Mouse (Mus musculus) embryonic facial prominence, embryonic 15.5 days (tissue): Measurements from ENCODE around the gene Prkg1. TPM values are rescaled to one million over a fixed set of nuclear protein-coding genes. Genes with fewer than 3 reads are reported as not detected.
A peak's percentile ranks its signal among the peaks of the same experiment; 100 is the strongest.

ENCODE experiments used
- ATAC-seq: fragments of 200-750 bp; cut with Nextera tagmentation; 2 replicates; pipeline ENCODE4 v1.8.0; 2017; ENCODE audit warnings: low read depth, moderate TSS enrichment; ENCODE audit not compliant: insufficient number of reproducible peaks, low FRiP score, low TSS enrichment
- H3K27ac ChIP-seq: fragments of 300-500 bp; sonication (generic); replicated peaks from 2 replicates; pipeline ENCODE4 v1.5.1; 2015; ENCODE audit warnings: mild to moderate bottlenecking, inconsistent platforms
- H3K27me3 ChIP-seq: fragments of 300-500 bp; sonication (generic); 2 replicates; pipeline ENCODE4 v1.6.1; 2015; ENCODE audit warnings: inconsistent platforms
- H3K36me3 ChIP-seq: fragments of 300-500 bp; sonication (generic); 2 replicates; pipeline ENCODE4 v1.6.1; 2015; ENCODE audit warnings: mild to moderate bottlenecking, inconsistent platforms
- H3K4me1 ChIP-seq: fragments of 300-500 bp; sonication (generic); 2 replicates; pipeline ENCODE4 v1.6.1; 2015; ENCODE audit warnings: inconsistent platforms
- H3K4me2 ChIP-seq: fragments of 300-500 bp; sonication (generic); replicated peaks from 2 replicates; pipeline ENCODE4 v1.6.1; 2015; ENCODE audit warnings: mild to moderate bottlenecking, inconsistent platforms
- H3K4me3 ChIP-seq: fragments of 300-500 bp; sonication (generic); replicated peaks from 2 replicates; pipeline ENCODE4 v1.5.1; 2015; ENCODE audit warnings: mild to moderate bottlenecking, inconsistent platforms
- H3K9ac ChIP-seq: fragments of 300-500 bp; sonication (generic); 2 replicates; pipeline ENCODE4 v1.6.1; 2015; ENCODE audit warnings: inconsistent platforms
- H3K9me3 ChIP-seq: fragments of 300-500 bp; sonication (generic); replicated peaks from 2 replicates; pipeline ENCODE4 v1.6.1; 2016; ENCODE audit warnings: inconsistent platforms
- WGBS: fragments of 180-500 bp; shearing (Covaris S2); methylation state at CpG from one replicate; pipeline ENCODE4 v1.1.7; 2015; 5-methylcytosine and 5-hydroxymethylcytosine counted together
- polyA plus RNA-seq: library from polyadenylated mRNA; unstranded; fragments of >200 nt; fragmentation: Nextera tagmentation; extraction: Ambion mirVana; gene quantifications from 2 replicates; pipeline ENCODE4 v1.2.1, GENCODE M21; 2015

Prkg1 gene
- polyA plus RNA-seq, 1 experiment from 2014 or later: 11.4 TPM

- H3K9me3 ChIP-seq: no peaks in the 10 kb centered on the region
- no peaks in the 10 kb centered on the region for H3K4me1 ChIP-seq
- 92% methylated on average over 5 of the region's 5 CpGs for WGBS
- no peak overlapping the region for H3K27ac ChIP-seq
- H3K27me3 ChIP-seq: no peaks in the 10 kb centered on the region
- no peak overlapping the region for H3K9ac ChIP-seq
- no peak overlapping the region for H3K4me2 ChIP-seq
- ATAC-seq: no peak
- no peaks in the 10 kb centered on the region for H3K36me3 ChIP-seq
- H3K4me3 ChIP-seq: no peak overlapping the region
These were observed 833.2 kb downstream of the Prkg1 start for GRCm38 (mm10) chr19:30931469-30932192.

DNA sequence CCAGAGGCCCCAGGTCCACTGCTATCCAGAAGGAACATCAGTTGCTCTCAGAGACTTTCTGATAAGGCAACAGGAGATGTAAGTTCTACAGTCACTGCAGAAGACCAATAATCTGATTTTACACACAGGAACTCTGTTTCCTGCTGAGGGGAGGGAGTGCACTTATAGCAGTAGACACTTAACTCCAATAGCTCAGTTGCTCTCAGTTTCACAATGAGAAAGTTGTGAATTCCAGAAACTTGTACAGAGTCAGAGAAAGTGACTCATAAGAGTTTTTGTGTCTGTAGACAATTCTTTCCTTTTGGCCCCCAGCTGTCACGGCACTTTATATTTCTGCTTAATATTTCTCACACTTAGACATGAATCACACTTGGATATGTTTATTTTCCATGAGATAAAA lies 840.8 kb downstream of the Prkg1 start:
- Histone ChIP-seq H3K4me3 (no peak overlapping the region), H3K9ac (no peak overlapping the region), H3K36me3 (no peaks in the 10 kb centered on the region), H3K4me1 (no peaks in the 10 kb centered on the region), H3K9me3 (no peaks in the 10 kb centered on the region), H3K27ac (no peak overlapping the region), H3K27me3 (no peaks in the 10 kb centered on the region), H3K4me2 (no peak overlapping the region)
- WGBS: 88% methylated on average over 1 of the region's 1 CpGs
- ATAC-seq: no peak

- Histone ChIP-seq H3K27me3 (no peaks in the 10 kb centered on the region), H3K4me1 (no peaks in the 10 kb centered on the region), H3K9me3 (no peaks in the 10 kb centered on the region), H3K4me3 (no peak overlapping the region), H3K36me3 (no peaks in the 10 kb centered on the region), H3K27ac (no peak overlapping the region), H3K4me2 (no peak overlapping the region), H3K9ac (no peak overlapping the region)
- no peak for ATAC-seq
These were observed 862.5 kb downstream of the Prkg1 start for GRCm38 (mm10) chr19:30902290-30902689.

DNA sequence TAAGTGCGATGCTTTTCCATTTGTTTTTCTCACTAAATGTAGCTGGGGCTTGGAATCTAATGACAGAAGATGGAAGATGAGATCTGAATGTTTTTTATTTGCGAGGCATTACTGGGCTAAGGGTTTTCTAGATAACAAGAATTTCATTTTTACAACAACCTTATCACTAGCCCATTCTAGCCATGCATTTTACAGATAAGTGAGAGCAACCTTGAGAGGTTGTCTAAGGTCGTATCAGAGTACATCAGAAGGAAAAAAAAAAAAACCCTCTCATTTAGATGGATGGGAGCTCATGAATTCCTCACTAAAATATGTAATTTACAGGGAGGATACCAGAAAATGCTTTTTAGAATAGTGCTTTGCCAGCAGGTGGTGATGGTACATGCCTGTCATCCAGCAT lies 863.8 kb downstream of the Prkg1 start:
- Histone ChIP-seq H3K27ac (no peak overlapping the region), H3K9me3 (no peaks in the 10 kb centered on the region), H3K4me3 (no peak overlapping the region), H3K9ac (no peak overlapping the region), H3K4me1 (no peaks in the 10 kb centered on the region), H3K27me3 (no peaks in the 10 kb centered on the region), H3K4me2 (no peak overlapping the region), H3K36me3 (no peaks in the 10 kb centered on the region)
- ATAC-seq: no peak
- 83% methylated on average over 3 of the region's 3 CpGs for WGBS

DNA sequence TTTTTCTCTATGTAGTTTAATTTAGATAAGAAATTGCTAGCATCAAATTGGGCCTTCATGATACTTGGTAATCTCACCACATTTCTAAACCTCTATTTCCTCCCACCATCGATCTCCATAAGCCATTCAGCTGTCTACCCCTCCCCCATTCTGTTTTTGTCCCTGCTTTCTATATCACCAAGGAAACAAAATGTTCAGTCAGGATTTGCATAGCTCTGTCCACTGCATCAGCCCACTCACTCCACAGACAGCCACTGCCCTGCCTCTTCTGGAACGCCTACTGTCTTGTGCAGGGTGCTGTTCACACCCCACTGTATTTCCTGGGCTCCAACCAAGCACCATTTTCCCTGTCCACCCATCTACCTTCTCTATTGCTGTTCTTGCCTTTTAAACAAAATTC lies 874.5 kb downstream of the Prkg1 start:
- Histone ChIP-seq H3K27me3 (no peaks in the 10 kb centered on the region), H3K9ac (no peak overlapping the region), H3K4me1 (no peaks in the 10 kb centered on the region), H3K9me3 (no peaks in the 10 kb centered on the region), H3K4me2 (no peak overlapping the region), H3K4me3 (no peak overlapping the region), H3K36me3 (no peaks in the 10 kb centered on the region), H3K27ac (no peak overlapping the region)
- ATAC-seq: no peak
- WGBS: 61% methylated on average over 2 of the region's 2 CpGs

DNA sequence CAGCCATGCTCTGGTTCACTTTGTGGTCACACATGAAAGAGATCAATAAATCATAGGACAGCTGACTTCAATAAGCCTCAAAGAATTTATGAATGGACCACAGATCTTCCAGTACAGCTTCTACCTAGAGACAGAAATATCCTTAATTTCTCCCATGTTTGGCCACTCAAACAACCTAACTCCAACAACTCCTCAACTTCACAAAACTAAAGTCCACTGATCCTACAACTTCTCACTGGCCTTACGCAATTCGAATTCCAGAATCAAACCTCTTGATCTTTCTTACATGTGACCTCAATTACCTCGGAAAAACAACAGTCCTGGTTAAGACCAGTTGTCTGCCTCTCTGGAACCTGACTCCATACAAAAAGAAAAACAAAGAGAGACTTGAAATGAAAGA lies 875.0 kb downstream of the Prkg1 start:
- H3K27me3 ChIP-seq: no peaks in the 10 kb centered on the region
- no peak overlapping the region for H3K9ac ChIP-seq
- H3K4me1 ChIP-seq: no peaks in the 10 kb centered on the region
- H3K27ac ChIP-seq: no peak overlapping the region
- no peak for ATAC-seq
- H3K36me3 ChIP-seq: no peaks in the 10 kb centered on the region
- H3K9me3 ChIP-seq: no peaks in the 10 kb centered on the region
- H3K4me2 ChIP-seq: no peak overlapping the region
- no peak overlapping the region for H3K4me3 ChIP-seq
- 37% methylated on average over 3 of the region's 3 CpGs for WGBS

DNA sequence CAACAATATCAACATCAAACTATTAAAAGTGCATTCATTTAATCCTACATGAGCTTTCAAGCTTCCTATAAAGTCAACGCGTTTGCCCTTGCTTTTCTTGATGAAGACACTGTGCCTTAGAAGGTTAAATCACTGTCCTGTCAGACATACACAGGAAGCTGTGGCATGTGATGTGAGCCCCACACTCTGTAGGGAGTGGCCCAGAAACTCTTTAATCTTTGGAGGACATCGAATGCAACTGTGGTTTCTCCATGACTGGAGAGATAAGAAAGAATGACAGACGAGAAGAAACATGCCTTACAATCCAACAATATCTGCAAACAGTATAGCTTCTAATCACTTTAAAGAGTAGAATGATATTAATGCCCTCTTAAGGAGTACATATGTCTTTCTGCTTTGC lies 903.4 kb downstream of the Prkg1 start:
- Histone ChIP-seq H3K4me3 (no peak overlapping the region), H3K4me2 (no peak overlapping the region), H3K27ac (no peak overlapping the region), H3K27me3 (no peaks in the 10 kb centered on the region), H3K36me3 (no peaks in the 10 kb centered on the region), H3K9me3 (no peaks in the 10 kb centered on the region), H3K4me1 (no peaks in the 10 kb centered on the region), H3K9ac (no peak overlapping the region)
- no peak for ATAC-seq
- WGBS: 61% methylated on average over 4 of the region's 4 CpGs

DNA sequence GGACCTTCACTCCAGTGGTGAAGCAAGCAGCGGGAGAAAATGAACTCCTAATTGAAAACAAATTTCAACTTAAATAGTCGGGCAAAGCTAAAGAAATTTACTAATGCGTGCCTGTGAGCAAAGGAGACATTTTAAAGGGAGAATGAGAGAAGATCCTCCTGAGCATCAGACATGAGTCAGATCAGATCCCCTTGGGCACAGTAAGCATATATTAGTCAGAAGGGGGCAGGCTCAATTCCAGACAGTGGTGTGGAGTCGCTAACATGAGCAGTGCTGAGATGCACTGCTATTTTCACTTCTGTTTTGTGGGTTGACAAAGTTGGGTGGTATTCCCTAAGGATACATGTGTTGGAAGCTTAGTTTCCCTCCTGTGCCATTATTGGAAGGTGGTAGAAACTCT lies 913.8 kb downstream of the Prkg1 start:
- H3K9ac ChIP-seq: no peak overlapping the region
- no peak for ATAC-seq
- H3K27ac ChIP-seq: no peak overlapping the region
- 0 out of 2 replicates have a peak, but pooled peaks cover 3% of the 10 kb centered on the region for H3K4me1 ChIP-seq
- WGBS: 32% methylated on average over 4 of the region's 4 CpGs
- H3K4me3 ChIP-seq: no peak overlapping the region
- no peaks in the 10 kb centered on the region for H3K27me3 ChIP-seq
- no peaks in the 10 kb centered on the region for H3K9me3 ChIP-seq
- no peak overlapping the region for H3K4me2 ChIP-seq
- no peaks in the 10 kb centered on the region for H3K36me3 ChIP-seq

DNA sequence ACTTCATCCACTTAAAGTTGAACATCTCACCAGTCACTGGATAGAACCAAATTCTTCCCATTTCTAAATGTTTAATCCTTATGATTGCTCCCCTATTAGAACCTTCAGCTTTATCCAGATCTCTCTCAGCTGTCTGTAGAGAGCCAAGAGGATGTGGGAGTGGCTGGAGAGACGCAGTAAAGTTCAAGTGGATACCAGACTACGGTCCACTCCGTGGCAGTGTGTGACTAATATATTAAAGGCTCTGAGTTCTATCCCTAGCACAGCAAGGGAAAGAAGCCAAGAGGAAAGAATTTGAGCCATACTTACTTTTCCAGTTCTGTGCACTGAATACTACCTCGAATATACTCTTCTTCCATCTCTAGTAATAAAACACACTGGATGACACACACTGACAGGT lies 919.9 kb downstream of the Prkg1 start:
- WGBS: 57% methylated on average over 4 of the region's 4 CpGs
- no peak for ATAC-seq
- Histone ChIP-seq H3K4me3 (no peak overlapping the region), H3K27ac (no peak overlapping the region), H3K4me2 (no peak overlapping the region), H3K9me3 (no peaks in the 10 kb centered on the region), H3K4me1 (no peaks in the 10 kb centered on the region), H3K27me3 (no peaks in the 10 kb centered on the region), H3K36me3 (no peaks in the 10 kb centered on the region), H3K9ac (no peak overlapping the region)

DNA sequence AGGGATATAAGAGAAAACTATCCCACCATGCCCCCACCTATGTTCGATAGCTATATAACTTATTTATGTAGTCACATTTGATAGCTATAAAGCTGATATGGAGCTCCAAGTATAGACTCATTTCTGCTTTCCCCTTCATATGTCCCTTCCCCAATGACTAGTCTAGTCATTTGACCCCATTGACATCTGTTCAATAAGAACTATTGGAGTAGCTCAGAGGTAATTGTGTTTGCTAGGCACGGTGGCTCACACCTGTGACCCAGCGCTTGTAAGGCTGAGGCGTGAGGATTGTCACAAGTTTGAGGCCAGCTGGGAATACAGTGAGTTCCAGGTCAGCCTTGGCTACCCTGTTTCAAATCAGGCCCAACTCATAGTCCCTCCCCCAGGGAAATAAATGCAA lies 921.2 kb downstream of the Prkg1 start:
- no peak overlapping the region for H3K4me3 ChIP-seq
- H3K27me3 ChIP-seq: no peaks in the 10 kb centered on the region
- ATAC-seq: no peak
- 69% methylated on average over 4 of the region's 4 CpGs for WGBS
- no peak overlapping the region for H3K27ac ChIP-seq
- H3K9me3 ChIP-seq: no peaks in the 10 kb centered on the region
- no peaks in the 10 kb centered on the region for H3K4me1 ChIP-seq
- H3K4me2 ChIP-seq: no peak overlapping the region
- no peak overlapping the region for H3K9ac ChIP-seq
- no peaks in the 10 kb centered on the region for H3K36me3 ChIP-seq

DNA sequence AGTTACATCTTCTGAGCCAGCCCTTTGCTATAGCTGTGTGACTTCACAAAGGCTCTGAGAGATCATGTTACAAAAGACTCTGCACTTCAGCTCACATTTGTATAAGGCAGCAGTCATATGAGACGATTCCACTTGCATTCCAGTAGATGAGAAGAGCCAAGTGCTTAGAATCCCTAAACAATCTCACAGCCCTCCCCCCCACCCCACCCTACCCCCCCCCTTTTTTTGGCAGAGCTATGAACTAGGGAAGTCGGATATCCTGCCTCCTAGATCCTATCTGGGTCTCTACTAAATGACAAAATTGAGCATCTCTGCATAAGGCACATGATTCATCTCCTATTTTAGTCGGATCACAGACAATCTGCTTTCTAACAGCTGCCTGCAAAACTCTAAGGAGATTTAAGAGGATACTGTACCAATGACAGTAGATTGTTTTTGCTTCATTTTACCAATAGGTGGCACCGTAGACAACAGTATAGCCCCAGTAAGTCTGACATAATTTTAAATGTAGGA lies 921.7 kb downstream of the Prkg1 start:
- Histone ChIP-seq H3K36me3 (no peaks in the 10 kb centered on the region), H3K4me2 (no peak overlapping the region), H3K9me3 (no peaks in the 10 kb centered on the region), H3K9ac (no peak overlapping the region), H3K27me3 (no peaks in the 10 kb centered on the region), H3K27ac (no peak overlapping the region), H3K4me1 (no peaks in the 10 kb centered on the region), H3K4me3 (no peak overlapping the region)
- peak; percentile 58; the same call in 1 of the 2 replicates for ATAC-seq
- WGBS: 4% methylated on average over 4 of the region's 4 CpGs

DNA sequence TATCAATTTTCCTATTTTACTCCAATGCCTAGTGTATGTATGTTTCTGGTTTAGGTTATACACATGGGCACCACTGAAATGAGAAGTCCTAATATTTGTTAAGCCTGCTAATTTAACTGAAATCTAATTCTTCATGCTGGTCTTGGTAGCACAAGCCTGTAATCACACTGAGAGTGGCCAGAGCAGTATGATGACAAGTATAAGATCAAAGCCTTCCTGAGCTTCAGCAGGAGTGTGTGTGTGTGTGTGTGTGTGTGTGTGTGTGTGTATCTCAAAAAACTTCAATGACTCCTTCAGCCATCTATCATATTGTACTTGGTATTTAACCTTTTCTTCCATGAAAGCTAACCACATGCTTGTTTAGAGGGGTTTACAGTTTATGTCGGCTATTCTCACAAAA lies 922.2 kb downstream of the Prkg1 start:
- no peaks in the 10 kb centered on the region for H3K27me3 ChIP-seq
- H3K4me1 ChIP-seq: no peaks in the 10 kb centered on the region
- H3K9me3 ChIP-seq: no peaks in the 10 kb centered on the region
- WGBS: 10% methylated on average over 1 of the region's 1 CpGs
- H3K4me3 ChIP-seq: no peak overlapping the region
- H3K36me3 ChIP-seq: no peaks in the 10 kb centered on the region
- H3K9ac ChIP-seq: no peak overlapping the region
- ATAC-seq: no peak
- H3K27ac ChIP-seq: no peak overlapping the region
- no peak overlapping the region for H3K4me2 ChIP-seq
